Mouse (Mus musculus) forebrain, embryonic 11.5 days (tissue): Measurements from ENCODE around the gene Tirap. TPM values are rescaled to one million over a fixed set of nuclear protein-coding genes. Genes with fewer than 3 reads are reported as not detected.
A peak's percentile ranks its signal among the peaks of the same experiment; 100 is the strongest.

ENCODE experiments used
- ATAC-seq: fragments of 200-750 bp; cut with Nextera tagmentation; replicated peaks from 2 replicates; pipeline ENCODE4 v1.8.0; 2017; ENCODE audit warnings: moderate TSS enrichment; ENCODE audit not compliant: low FRiP score
- DNase-seq: peaks from one replicate; pipeline ENCODE4 v3.0.0-alpha.2; 2017; ENCODE audit warnings: low spot score
- H3K27ac ChIP-seq: fragments of 300-500 bp; sonication (generic); 2 replicates; pipeline ENCODE4 v1.5.1; 2014; ENCODE audit warnings: low read depth, low read length
- H3K27me3 ChIP-seq: fragments of 300-500 bp; sonication (generic); 2 replicates; pipeline ENCODE4 v1.6.1; 2014; ENCODE audit warnings: mild to moderate bottlenecking, low read length, mixed read lengths; ENCODE audit not compliant: control insufficient read depth, insufficient read depth
- H3K36me3 ChIP-seq: fragments of 300-500 bp; sonication (generic); 2 replicates; pipeline ENCODE4 v1.6.1; 2014; ENCODE audit warnings: mild to moderate bottlenecking, low read length, moderate library complexity, mixed read lengths; ENCODE audit not compliant: control insufficient read depth, insufficient read depth
- H3K4me1 ChIP-seq: fragments of 300-500 bp; sonication (generic); replicated peaks from 2 replicates; pipeline ENCODE4 v1.6.1; 2014; ENCODE audit warnings: low read length, mixed read lengths; ENCODE audit not compliant: control insufficient read depth, insufficient read depth
- H3K4me2 ChIP-seq: fragments of 300-500 bp; sonication (generic); 2 replicates; pipeline ENCODE4 v1.6.1; 2014; ENCODE audit warnings: low read depth, mild to moderate bottlenecking, low read length, moderate library complexity, mixed read lengths; ENCODE audit not compliant: severe bottlenecking
- H3K4me3 ChIP-seq: fragments of 300-500 bp; sonication (generic); 2 replicates; pipeline ENCODE4 v1.5.1; 2014; ENCODE audit warnings: low read depth, low read length
- H3K9ac ChIP-seq: fragments of 300-500 bp; sonication (generic); 2 replicates; pipeline ENCODE4 v1.6.1; 2014; ENCODE audit warnings: low read length
- H3K9me3 ChIP-seq: fragments of 300-500 bp; sonication (generic); 2 replicates; pipeline ENCODE4 v1.6.1; 2016; ENCODE audit warnings: low read length, mixed read lengths; ENCODE audit not compliant: control insufficient read depth
- WGBS: fragments of 180-500 bp; shearing (Covaris S2); extraction: QIAGEN DNeasy Blood & Tissue Kit; methylation state at CpG from one replicate; pipeline ENCODE4 v1.1.7; 2014; 5-methylcytosine and 5-hydroxymethylcytosine counted together
- polyA plus RNA-seq: library from polyadenylated mRNA; unstranded; fragments of >200 nt; fragmentation: Nextera tagmentation; extraction: Ambion mirVana; gene quantifications from 2 replicates; pipeline ENCODE4 v1.2.1, GENCODE M21; 2014

Gene Tirap
- polyA plus RNA-seq, 1 experiment from 2014 or later: 17.1 TPM

DNA sequence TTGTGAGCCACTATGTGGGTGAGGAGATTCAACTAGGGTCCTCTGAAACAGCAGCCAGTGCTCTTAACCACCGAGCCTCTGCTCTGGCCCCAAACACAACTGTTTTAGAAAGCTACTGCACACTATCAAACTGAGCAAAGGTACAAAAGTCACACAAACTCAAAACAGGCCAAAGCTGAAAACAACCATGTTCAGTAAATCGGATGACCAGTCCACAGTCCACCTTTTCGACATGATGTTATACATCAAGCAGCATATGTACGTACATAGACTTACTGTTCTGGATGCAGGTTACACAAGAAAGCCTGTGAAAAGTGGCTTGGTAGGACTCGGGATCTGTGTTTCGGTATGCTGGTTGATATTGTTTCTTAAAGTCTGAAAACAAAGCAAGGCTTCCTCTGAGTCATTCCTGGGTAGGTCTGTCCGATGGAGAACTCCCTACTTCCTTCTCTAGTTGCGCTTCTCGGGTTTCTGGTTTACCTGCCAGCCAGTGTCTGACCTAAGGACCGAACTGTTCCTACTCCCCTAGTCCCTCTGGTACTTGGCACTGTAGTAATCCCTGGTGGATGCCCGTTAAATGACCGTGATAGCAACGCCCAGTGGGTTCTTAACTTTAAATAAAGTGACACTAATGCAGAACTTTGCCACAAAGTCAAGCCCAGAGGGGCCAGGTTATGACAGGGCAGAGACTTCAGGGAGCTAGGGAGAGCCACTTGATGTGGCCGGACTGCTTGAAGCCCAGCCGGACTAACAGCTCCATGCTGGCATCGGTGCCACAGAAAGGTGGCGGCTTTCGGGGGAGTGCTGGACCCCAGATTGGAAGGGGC lies 933 bp downstream of the Tirap start:
- no peaks in the 10 kb centered on the region for H3K27me3 ChIP-seq
- no peak overlapping the region for H3K27ac ChIP-seq
- DNase-seq (no peak), ATAC-seq (peak; percentile 74; the same call in 1 of the 2 replicates)
- no peaks in the 10 kb centered on the region for H3K9me3 ChIP-seq
- H3K4me3 ChIP-seq: peak overlapping the region; percentile 63
- WGBS: 26% methylated on average over 18 of the region's 18 CpGs
- H3K36me3 ChIP-seq: no peaks in the 10 kb centered on the region
- H3K4me2 ChIP-seq: peak overlapping the region; percentile 79
- H3K4me1 ChIP-seq: no peaks in the 10 kb centered on the region; the same call in 1 of the 2 replicates
- H3K9ac ChIP-seq: peak overlapping the region; percentile 78

DNA sequence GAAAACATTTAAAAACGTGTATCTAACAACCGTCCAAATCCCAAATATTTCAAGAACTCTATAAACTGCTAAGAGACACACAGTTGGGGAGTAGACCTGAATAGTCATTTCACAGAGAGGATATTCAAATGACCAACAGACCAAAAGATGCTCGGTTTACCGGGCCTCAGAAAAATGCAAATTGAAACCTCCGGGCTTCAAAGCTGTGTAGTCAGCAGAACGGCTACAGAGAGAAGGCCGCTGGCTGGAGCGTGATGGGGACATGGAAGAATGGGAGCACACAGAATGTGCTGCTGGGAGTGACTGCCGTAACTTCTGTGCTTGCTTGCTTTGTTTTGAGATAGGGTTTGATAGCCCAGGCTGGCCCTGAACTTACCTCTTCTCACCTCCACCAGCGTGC lies 1.7 kb downstream of the Tirap start:
- Histone ChIP-seq H3K4me3 (no peak overlapping the region), H3K36me3 (no peaks in the 10 kb centered on the region), H3K9ac (no peak overlapping the region), H3K9me3 (no peaks in the 10 kb centered on the region), H3K27me3 (no peaks in the 10 kb centered on the region), H3K27ac (no peak overlapping the region), H3K4me1 (no peaks in the 10 kb centered on the region; the same call in 1 of the 2 replicates), H3K4me2 (no peak overlapping the region)
- ATAC-seq (no peak), DNase-seq (no peak)
- WGBS: 84% methylated on average over 10 of the region's 10 CpGs

DNA sequence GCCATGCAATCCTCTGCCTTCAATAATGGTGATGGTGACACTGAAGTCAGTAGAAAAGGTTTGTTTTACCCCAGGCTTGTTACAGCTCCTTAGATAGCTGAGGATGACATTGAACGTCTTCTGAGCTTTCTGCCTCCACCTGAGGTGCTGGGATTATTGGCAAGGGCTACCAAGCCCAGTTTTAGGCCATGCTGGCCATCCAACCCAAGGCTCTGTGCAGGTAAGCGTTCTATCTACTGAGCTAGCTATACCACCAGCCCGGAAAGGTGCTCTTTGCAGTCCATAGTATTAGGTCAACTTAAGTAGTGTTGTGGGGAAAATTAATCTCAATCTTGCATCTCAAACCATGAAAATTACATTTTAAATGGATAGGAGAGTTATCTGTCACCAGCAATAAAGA lies 2.5 kb downstream of the Tirap start:
- Histone ChIP-seq H3K27ac (no peak overlapping the region), H3K36me3 (no peaks in the 10 kb centered on the region), H3K27me3 (no peaks in the 10 kb centered on the region), H3K4me1 (no peaks in the 10 kb centered on the region; the same call in 1 of the 2 replicates), H3K9ac (no peak overlapping the region), H3K4me3 (no peak overlapping the region), H3K9me3 (no peaks in the 10 kb centered on the region), H3K4me2 (no peak overlapping the region)
- ATAC-seq (no peak), DNase-seq (no peak)
- WGBS: 87% methylated on average over 3 of the region's 3 CpGs

DNA sequence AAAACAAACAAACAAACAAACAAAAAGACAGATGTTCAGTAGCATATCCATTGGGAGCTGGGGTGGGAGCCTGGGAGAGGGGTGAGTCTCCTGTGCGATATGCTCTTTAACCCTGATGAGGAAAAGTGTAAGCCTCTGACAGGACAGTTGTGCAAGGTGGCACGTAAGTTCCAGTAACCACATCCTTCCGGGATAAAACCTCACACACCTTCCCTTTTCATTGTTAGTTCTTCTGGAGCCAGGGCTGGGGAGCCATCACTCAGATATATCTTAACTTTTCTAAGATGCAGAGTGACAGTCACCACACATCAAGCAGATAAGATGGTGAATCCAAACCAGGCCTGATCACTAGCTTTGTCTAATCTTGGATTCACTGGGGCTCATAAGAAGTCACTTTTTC lies 6.0 kb downstream of the Tirap start:
- ATAC-seq (no peak), DNase-seq (no peak)
- Histone ChIP-seq H3K27ac (no peak overlapping the region), H3K9ac (no peak overlapping the region), H3K4me1 (no peaks in the 10 kb centered on the region), H3K4me2 (no peak overlapping the region), H3K27me3 (no peaks in the 10 kb centered on the region), H3K36me3 (no peaks in the 10 kb centered on the region), H3K4me3 (no peak overlapping the region), H3K9me3 (no peaks in the 10 kb centered on the region)
- WGBS: 93% methylated on average over 3 of the region's 3 CpGs

DNA sequence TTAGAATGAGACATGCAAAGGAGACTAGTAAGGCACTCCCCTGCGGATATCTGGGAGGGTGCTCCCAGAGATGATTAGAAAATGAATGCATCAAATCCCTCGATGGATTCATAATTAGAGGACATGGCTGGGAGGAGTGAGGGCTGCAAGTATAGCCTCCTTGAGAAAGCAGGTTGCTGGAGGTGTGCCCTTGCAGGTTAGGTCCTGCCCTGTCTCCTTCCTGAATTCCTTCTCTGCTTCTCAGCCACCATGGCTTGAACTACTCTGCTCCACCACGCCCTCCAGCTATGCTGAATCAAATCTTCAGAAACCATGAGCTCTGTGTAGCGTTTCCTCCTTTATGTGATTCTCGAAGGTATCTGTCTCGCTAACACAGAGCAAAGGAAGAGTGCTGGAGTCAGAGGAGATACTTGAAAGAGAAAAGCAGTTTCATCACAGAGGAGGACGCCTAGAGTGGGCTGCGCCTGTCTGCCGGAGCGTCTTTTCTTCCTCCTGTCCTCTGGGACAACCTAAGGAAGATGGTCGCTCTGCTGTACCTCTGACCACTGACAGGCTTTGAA lies 7.0 kb downstream of the Tirap start:
- H3K9me3 ChIP-seq: no peaks in the 10 kb centered on the region
- H3K9ac ChIP-seq: no peak overlapping the region
- no peak overlapping the region for H3K4me3 ChIP-seq
- no peaks in the 10 kb centered on the region for H3K27me3 ChIP-seq
- no peak overlapping the region for H3K27ac ChIP-seq
- no peak for DNase-seq
- ATAC-seq: no peak
- no peaks in the 10 kb centered on the region for H3K36me3 ChIP-seq
- no peaks in the 10 kb centered on the region for H3K4me1 ChIP-seq
- 80% methylated on average over 11 of the region's 11 CpGs for WGBS
- no peak overlapping the region for H3K4me2 ChIP-seq

DNA sequence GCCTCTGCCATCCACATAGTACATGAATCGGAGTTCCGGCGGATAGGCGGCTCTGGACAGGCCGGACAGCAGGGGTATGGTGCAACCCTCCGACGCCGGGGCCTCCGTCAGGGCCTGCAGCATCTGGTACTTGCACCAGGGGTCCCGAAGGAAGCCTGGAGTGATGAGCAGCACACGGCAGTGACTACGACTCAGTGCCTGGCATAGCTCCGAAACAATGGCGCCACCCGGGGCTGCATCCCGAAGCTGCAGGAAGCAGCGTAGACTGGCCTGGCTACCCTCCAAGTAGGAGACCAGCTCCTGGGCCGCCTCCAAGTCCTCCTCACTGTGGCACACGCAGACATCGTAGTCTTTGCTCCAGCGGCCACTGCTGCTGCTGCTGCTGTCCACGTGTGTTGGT lies 11.4 kb downstream of the Tirap start:
- ATAC-seq: no peak
- no peaks in the 10 kb centered on the region for H3K36me3 ChIP-seq
- H3K4me2 ChIP-seq: no peak overlapping the region
- 77% methylated on average over 22 of the region's 22 CpGs for WGBS
- H3K27me3 ChIP-seq: no peaks in the 10 kb centered on the region
- H3K27ac ChIP-seq: no peak overlapping the region
- DNase-seq: no peak
- no peak overlapping the region for H3K9ac ChIP-seq
- no peak overlapping the region for H3K4me3 ChIP-seq
- no peaks in the 10 kb centered on the region for H3K9me3 ChIP-seq
- no peaks in the 10 kb centered on the region for H3K4me1 ChIP-seq

DNA sequence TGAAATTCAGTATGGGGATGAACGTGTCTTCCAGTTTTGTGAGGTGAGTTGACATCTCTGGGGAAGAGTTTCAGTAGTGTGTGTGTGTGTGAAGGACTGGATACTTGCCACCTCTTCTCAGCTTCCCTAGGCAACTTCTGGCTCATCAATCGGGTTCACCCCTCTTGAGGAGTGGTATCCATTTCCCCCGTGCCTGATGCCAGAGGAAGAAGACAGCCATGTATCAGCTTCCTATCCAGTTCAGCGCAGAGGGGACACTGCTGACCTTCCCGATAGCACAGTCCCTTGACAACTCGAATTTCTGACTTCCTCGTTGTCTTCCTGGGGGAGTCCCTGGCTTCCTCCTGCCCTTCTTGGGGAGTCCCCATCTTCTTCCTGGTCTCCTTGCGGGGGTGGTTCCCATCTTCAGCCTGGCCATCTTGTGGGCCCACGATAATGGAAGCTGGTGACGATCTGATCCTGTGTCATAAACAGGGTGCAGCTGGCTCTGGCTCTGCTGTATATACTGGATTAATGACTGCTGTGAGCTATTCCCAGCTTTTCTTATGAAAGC lies 12.7 kb downstream of the Tirap start:
- Histone ChIP-seq H3K4me2 (no peak overlapping the region), H3K27ac (no peak overlapping the region), H3K36me3 (no peaks in the 10 kb centered on the region), H3K4me3 (no peak overlapping the region), H3K4me1 (no peaks in the 10 kb centered on the region), H3K9me3 (no peaks in the 10 kb centered on the region), H3K27me3 (no peaks in the 10 kb centered on the region), H3K9ac (no peak overlapping the region)
- WGBS: 90% methylated on average over 10 of the region's 10 CpGs
- DNase-seq (no peak), ATAC-seq (no peak)

DNA sequence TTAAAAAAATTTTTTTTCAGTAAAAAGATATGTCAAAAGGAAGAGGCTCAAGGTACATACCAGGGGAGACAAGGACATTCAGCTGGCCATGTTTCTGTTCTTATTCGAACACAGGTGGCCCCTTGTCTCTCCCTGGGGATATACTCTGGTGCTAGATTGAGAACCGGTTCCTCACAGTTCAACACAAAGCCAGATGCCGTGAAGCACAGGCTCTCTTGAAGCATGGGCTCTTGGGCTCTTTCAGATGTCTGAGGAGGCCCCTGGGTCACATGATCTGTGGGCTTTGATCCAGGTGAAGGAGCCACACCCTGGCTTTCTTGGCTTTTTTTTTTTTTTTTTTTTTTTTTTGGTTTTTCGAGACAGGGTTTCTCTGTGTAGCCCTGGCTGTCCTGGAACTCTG lies 13.7 kb downstream of the Tirap start:
- Histone ChIP-seq H3K4me1 (no peaks in the 10 kb centered on the region), H3K9ac (no peak overlapping the region), H3K27me3 (no peaks in the 10 kb centered on the region), H3K36me3 (no peaks in the 10 kb centered on the region), H3K4me2 (no peak overlapping the region), H3K4me3 (no peak overlapping the region), H3K27ac (no peak overlapping the region), H3K9me3 (no peaks in the 10 kb centered on the region)
- whole genome bisulfite sequencing: 80% methylated on average over 4 of the region's 4 CpGs
- DNase-seq (no peak), ATAC-seq (no peak)
